Mouse (Mus musculus): ENCODE data around the gene Phf21a. TPM values are rescaled to one million over a fixed set of nuclear protein-coding genes. Genes with fewer than 3 reads are reported as not detected.
A peak's percentile ranks its signal among the peaks of the same experiment; 100 is the strongest.

The Phf21a gene
- polyA plus RNA-seq, 1 experiment = 49.2 TPM

GRCm38 (mm10) chr2:92373437-92373813 lies 280.5 kb downstream of the Phf21a start:
- Histone ChIP-seq H3K27me3 (ENCODE audit: control insufficient read depth, insufficient read depth, low read length) (peaks cover 11% of the 10 kb centered on the region), H3K36me3 (ENCODE audit: control insufficient read depth, insufficient read depth, low read length) (peaks cover 1% of the 10 kb centered on the region), H3K4me3 (ENCODE audit: extremely low read depth, insufficient read depth, insufficient read length) (no peak overlapping the region), H3K27ac (ENCODE audit: insufficient read depth, low read length) (no peak overlapping the region), H3K4me1 (ENCODE audit: control insufficient read depth, insufficient read depth, insufficient read length) (peaks cover 18% of the 10 kb centered on the region)
- TF ChIP-seq CTCF (IDR thresholded peaks at IDR 0.05; ENCODE audit: extremely low read depth, insufficient read depth, insufficient read length, insufficient replicate concordance) = no peak
- no peak for TF ChIP-seq POLR2A (IDR thresholded peaks at IDR 0.05; ENCODE audit: low read depth, low read length)
- DNase-seq (ENCODE audit: low read depth in 1 of 2, low spot score in 2 of 2) = no peak
- WGBS = 53% methylated on average over 11 of the region's 11 CpGs

DNA sequence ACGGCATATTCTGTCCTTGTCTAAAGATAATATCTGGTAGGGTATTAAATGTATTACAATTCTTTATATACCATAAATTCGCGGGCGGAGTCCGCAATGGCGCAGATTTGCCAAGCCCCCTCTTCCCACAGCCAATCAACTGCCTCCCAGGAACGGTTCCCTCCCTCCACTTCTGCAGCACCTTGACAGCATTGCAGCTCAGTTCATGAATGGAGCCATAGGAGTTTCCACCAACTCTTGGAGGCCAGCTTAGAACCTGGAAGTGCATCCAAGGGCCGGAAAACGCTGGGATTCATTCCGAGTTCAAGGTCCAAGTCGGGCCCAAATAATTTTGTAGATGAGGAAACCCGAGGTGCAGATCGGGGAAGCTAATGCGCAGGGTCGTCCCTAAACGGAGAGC lies 281.6 kb downstream of the Phf21a start, which contains the start of the genes Pex16 and Large2:
Gene Pex16 (plus strand): TSS at position 163 of the 400 bp plus-strand sequence.
Gene Large2 (minus strand): TSS at position 356 of the 400 bp plus-strand sequence.
- Histone ChIP-seq H3K27ac (ENCODE audit: insufficient read depth, low read length) (peak within 1 kb of the TSS; percentile 76), H3K4me1 (ENCODE audit: control insufficient read depth, insufficient read depth, insufficient read length) (peaks cover 18% of the 10 kb centered on the region), H3K27me3 (ENCODE audit: control insufficient read depth, insufficient read depth, low read length) (peaks cover 11% of the 10 kb centered on the region), H3K36me3 (ENCODE audit: control insufficient read depth, insufficient read depth, low read length) (peaks cover 12% of the 10 kb centered on the region), H3K4me3 (ENCODE audit: extremely low read depth, insufficient read depth, insufficient read length) (peak within 1 kb of the TSS; percentile 90)
- peak; percentile 29 to 40 for DNase-seq (ENCODE audit: low read depth in 1 of 2, low spot score in 2 of 2)
- WGBS = under 1% methylated on average over 16 of the region's 16 CpGs
- TF ChIP-seq POLR2A (IDR thresholded peaks at IDR 0.05; ENCODE audit: low read depth, low read length) = no peak
- no peak for TF ChIP-seq CTCF (IDR thresholded peaks at IDR 0.05; ENCODE audit: extremely low read depth, insufficient read depth, insufficient read length, insufficient replicate concordance)

GRCm38 (mm10) chr2:92375099-92375623 lies 282.2 kb downstream of the Phf21a start:
- peak; percentile 82 for TF ChIP-seq POLR2A (IDR thresholded peaks at IDR 0.05; ENCODE audit: low read depth, low read length)
- TF ChIP-seq CTCF (IDR thresholded peaks at IDR 0.05; ENCODE audit: extremely low read depth, insufficient read depth, insufficient read length, insufficient replicate concordance) = no peak
- peak overlapping the region; percentile 90 for H3K4me3 ChIP-seq (ENCODE audit: extremely low read depth, insufficient read depth, insufficient read length)
- H3K4me1 ChIP-seq (ENCODE audit: control insufficient read depth, insufficient read depth, insufficient read length) = peaks cover 18% of the 10 kb centered on the region
- peaks cover 7% of the 10 kb centered on the region for H3K27me3 ChIP-seq (ENCODE audit: control insufficient read depth, insufficient read depth, low read length)
- H3K27ac ChIP-seq (ENCODE audit: insufficient read depth, low read length) = peak overlapping the region; percentile 76
- H3K36me3 ChIP-seq (ENCODE audit: control insufficient read depth, insufficient read depth, low read length) = peaks cover 16% of the 10 kb centered on the region
- peak; percentile 93 to 95 for DNase-seq (ENCODE audit: low read depth in 1 of 2, low spot score in 2 of 2)
- WGBS = under 1% methylated on average over 29 of the region's 29 CpGs

GRCm38 (mm10) chr2:92375788-92376187 lies 282.9 kb downstream of the Phf21a start:
- H3K36me3 ChIP-seq (ENCODE audit: control insufficient read depth, insufficient read depth, low read length) = peaks cover 22% of the 10 kb centered on the region
- peaks cover 11% of the 10 kb centered on the region for H3K4me1 ChIP-seq (ENCODE audit: control insufficient read depth, insufficient read depth, insufficient read length)
- peak overlapping the region; percentile 76; the same call in 1 of the 2 replicates for H3K27ac ChIP-seq (ENCODE audit: insufficient read depth, low read length)
- no peak for TF ChIP-seq POLR2A (IDR thresholded peaks at IDR 0.05; ENCODE audit: low read depth, low read length)
- DNase-seq (ENCODE audit: low read depth in 1 of 2, low spot score in 2 of 2) = no peak
- peaks cover 4% of the 10 kb centered on the region for H3K27me3 ChIP-seq (ENCODE audit: control insufficient read depth, insufficient read depth, low read length)
- H3K4me3 ChIP-seq (ENCODE audit: extremely low read depth, insufficient read depth, insufficient read length) = peak overlapping the region; percentile 90
- WGBS = 6% methylated on average over 10 of the region's 10 CpGs

DNA sequence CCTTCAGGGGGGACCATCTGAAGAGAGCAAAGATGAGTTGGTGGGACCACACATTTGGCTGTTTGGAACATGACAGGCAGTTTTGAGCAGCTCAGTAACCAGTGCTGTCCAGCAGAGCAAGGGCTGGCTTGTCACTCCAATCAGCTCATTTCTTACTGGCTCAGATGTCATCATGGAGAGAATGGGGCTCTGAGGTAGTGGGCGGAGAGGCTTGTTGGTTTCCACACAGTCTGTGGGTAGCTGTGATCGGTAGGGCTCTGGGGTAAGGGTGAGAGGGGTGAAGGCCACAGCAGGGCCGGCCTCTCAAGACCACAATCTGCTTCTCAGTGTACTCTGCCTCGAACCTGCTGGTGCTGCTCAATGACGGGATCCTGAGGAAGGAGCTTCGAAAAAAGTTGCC lies 283.4 kb downstream of the Phf21a start:
- TF ChIP-seq CTCF (IDR thresholded peaks at IDR 0.05; ENCODE audit: extremely low read depth, insufficient read depth, insufficient read length, insufficient replicate concordance) = no peak
- TF ChIP-seq POLR2A (IDR thresholded peaks at IDR 0.05; ENCODE audit: low read depth, low read length) = no peak
- 85% methylated on average over 6 of the region's 6 CpGs for WGBS
- Histone ChIP-seq H3K27me3 (ENCODE audit: control insufficient read depth, insufficient read depth, low read length) (no peaks in the 10 kb centered on the region), H3K4me3 (ENCODE audit: extremely low read depth, insufficient read depth, insufficient read length) (peak overlapping the region; percentile 90; the same call in 1 of the 2 replicates), H3K4me1 (ENCODE audit: control insufficient read depth, insufficient read depth, insufficient read length) (peaks cover 8% of the 10 kb centered on the region; the same call in 1 of the 2 replicates), H3K36me3 (ENCODE audit: control insufficient read depth, insufficient read depth, low read length) (peaks cover 25% of the 10 kb centered on the region), H3K27ac (ENCODE audit: insufficient read depth, low read length) (no peak overlapping the region)
- DNase-seq (ENCODE audit: low read depth in 1 of 2, low spot score in 2 of 2) = no peak

DNA sequence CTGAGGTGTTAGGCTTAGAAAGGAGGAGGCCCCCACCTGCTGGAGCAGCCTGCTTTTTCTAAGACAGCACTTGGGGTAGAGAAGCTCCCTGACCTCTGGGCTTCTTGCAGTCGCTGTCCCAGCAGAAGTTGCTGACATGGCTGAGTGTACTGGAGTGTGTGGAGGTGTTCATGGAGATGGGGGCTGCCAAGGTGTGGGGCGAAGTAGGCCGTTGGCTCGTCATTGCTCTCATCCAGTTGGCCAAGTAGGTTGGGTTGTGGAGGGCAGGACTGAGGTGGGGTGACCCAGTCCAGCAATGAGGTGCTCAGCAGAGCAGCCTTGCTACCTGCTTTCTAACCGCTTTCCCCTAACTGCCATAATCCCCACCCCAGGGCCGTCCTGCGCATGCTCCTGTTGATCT lies 284.4 kb downstream of the Phf21a start:
- Histone ChIP-seq H3K36me3 (ENCODE audit: control insufficient read depth, insufficient read depth, low read length) (peaks cover 27% of the 10 kb centered on the region), H3K4me1 (ENCODE audit: control insufficient read depth, insufficient read depth, insufficient read length) (peaks cover 8% of the 10 kb centered on the region; the same call in 1 of the 2 replicates), H3K4me3 (ENCODE audit: extremely low read depth, insufficient read depth, insufficient read length) (no peak overlapping the region), H3K27me3 (ENCODE audit: control insufficient read depth, insufficient read depth, low read length) (no peaks in the 10 kb centered on the region), H3K27ac (ENCODE audit: insufficient read depth, low read length) (no peak overlapping the region)
- TF ChIP-seq CTCF (IDR thresholded peaks at IDR 0.05; ENCODE audit: extremely low read depth, insufficient read depth, insufficient read length, insufficient replicate concordance) (no peak), POLR2A (IDR thresholded peaks at IDR 0.05; ENCODE audit: low read depth, low read length) (no peak)
- 89% methylated on average over 7 of the region's 7 CpGs for WGBS
- DNase-seq (ENCODE audit: low read depth in 1 of 2, low spot score in 2 of 2) = no peak

GRCm38 (mm10) chr2:92379783-92380494 lies 287.0 kb downstream of the Phf21a start:
- H3K4me1 ChIP-seq (ENCODE audit: control insufficient read depth, insufficient read depth, insufficient read length) = peaks cover 8% of the 10 kb centered on the region; the same call in 1 of the 2 replicates
- H3K27ac ChIP-seq (ENCODE audit: insufficient read depth, low read length) = peak overlapping the region; percentile 44
- WGBS = 75% methylated on average over 17 of the region's 17 CpGs
- no peak overlapping the region for H3K4me3 ChIP-seq (ENCODE audit: extremely low read depth, insufficient read depth, insufficient read length)
- no peak for DNase-seq (ENCODE audit: low read depth in 1 of 2, low spot score in 2 of 2)
- no peaks in the 10 kb centered on the region for H3K27me3 ChIP-seq (ENCODE audit: control insufficient read depth, insufficient read depth, low read length)
- TF ChIP-seq POLR2A (IDR thresholded peaks at IDR 0.05; ENCODE audit: low read depth, low read length) (no peak), CTCF (IDR thresholded peaks at IDR 0.05; ENCODE audit: extremely low read depth, insufficient read depth, insufficient read length, insufficient replicate concordance) (no peak)
- peaks cover 29% of the 10 kb centered on the region for H3K36me3 ChIP-seq (ENCODE audit: control insufficient read depth, insufficient read depth, low read length)

Measured in spleen, adult 2 months (tissue).